Comparison of ENCODE assay signal across 8 mouse cellular contexts in the genomic region with DNA sequence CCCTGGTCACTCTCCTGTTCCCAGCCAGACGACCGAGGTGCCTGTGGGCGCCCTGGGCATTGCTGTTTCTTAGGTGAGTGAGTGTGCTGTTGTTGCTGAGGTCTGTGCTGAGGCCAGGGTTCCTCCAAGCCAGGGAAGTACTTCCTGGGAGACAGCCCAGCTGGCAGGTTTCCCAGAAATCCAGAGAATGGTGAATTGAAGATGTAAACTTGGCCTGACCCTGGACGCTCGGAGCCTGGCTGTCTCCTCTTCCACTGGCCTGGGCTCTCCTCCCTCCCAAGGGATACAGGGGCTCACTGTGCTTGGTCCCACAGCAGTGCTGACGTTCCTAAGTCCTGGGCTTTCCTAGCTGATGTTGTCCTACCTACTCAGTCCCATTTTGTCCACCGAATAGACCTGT. TPM values are rescaled to one million over a fixed set of nuclear protein-coding genes. Genes with fewer than 3 reads are reported as not detected.
A peak's percentile ranks its signal among the peaks of the same experiment; 100 is the strongest.
DNase-seq lines count a peak whose midpoint lies in the region; ATAC-seq lines count a peak whose summit lies in the region.

No protein-coding gene starts in this region.

- no peaks in the 10 kb centered on the region for H3K9me3 ChIP-seq in midbrain, embryonic 14.5 days (ENCODE audit: control insufficient read depth, low read length)
- H3K9me3 ChIP-seq in midbrain, embryonic 16.5 days (replicated peaks; ENCODE audit: control insufficient read depth, low read length, poor library complexity, severe bottlenecking) = no peaks in the 10 kb centered on the region
- H3K9me3 ChIP-seq in forebrain, embryonic 13.5 days (replicated peaks) = no peaks in the 10 kb centered on the region

- no peak overlapping the region for H3K27ac ChIP-seq in midbrain, embryonic 14.5 days (replicated peaks; ENCODE audit: low read depth, low read length)
- H3K27ac ChIP-seq in midbrain, embryonic 16.5 days (ENCODE audit: low read length) = no peak overlapping the region
- no peak overlapping the region for H3K27ac ChIP-seq in forebrain, embryonic 13.5 days

- no peak for ATAC-seq in midbrain, embryonic 14.5 days (ENCODE audit: low FRiP score, low TSS enrichment)
- no peak for ATAC-seq in midbrain, embryonic 16.5 days
- no peak for ATAC-seq in forebrain, embryonic 13.5 days

- peak; percentile 59 for DNase-seq in midbrain, embryonic 14.5 days
- peak; percentile 34 for DNase-seq in cerebellum, adult 9-10 months
- peak; percentile 85 for DNase-seq in heart, postnatal 4 days
- DNase-seq in lung, postnatal 25 days (ENCODE audit: low spot score) = peak; percentile 84
- DNase-seq in B cell, adult 2 months = no peak
- no peak for DNase-seq in layer of hippocampus, postnatal 25 days (ENCODE audit: extremely low spot score in 1 of 2, low spot score in 1 of 2)

- H3K36me3 ChIP-seq in midbrain, embryonic 14.5 days (ENCODE audit: control insufficient read depth, insufficient read depth, low read length) = no peaks in the 10 kb centered on the region
- H3K36me3 ChIP-seq in midbrain, embryonic 16.5 days (ENCODE audit: control insufficient read depth, insufficient read depth, low read length) = no peaks in the 10 kb centered on the region
- no peaks in the 10 kb centered on the region for H3K36me3 ChIP-seq in forebrain, embryonic 13.5 days (ENCODE audit: poor library complexity, severe bottlenecking)

- H3K4me3 ChIP-seq in midbrain, embryonic 14.5 days (replicated peaks; ENCODE audit: low read depth, low read length) = no peak overlapping the region
- no peak overlapping the region for H3K4me3 ChIP-seq in midbrain, embryonic 16.5 days (ENCODE audit: low read depth, low read length)
- H3K4me3 ChIP-seq in forebrain, embryonic 13.5 days = no peak overlapping the region

- H3K4me2 ChIP-seq in midbrain, embryonic 14.5 days (ENCODE audit: low read length) = no peak overlapping the region
- no peak overlapping the region for H3K4me2 ChIP-seq in midbrain, embryonic 16.5 days (ENCODE audit: low read length)
- H3K4me2 ChIP-seq in forebrain, embryonic 13.5 days = no peak overlapping the region

- no peaks in the 10 kb centered on the region for H3K27me3 ChIP-seq in midbrain, embryonic 14.5 days (ENCODE audit: control insufficient read depth, insufficient read depth, low read length)
- H3K27me3 ChIP-seq in midbrain, embryonic 16.5 days (ENCODE audit: control insufficient read depth, insufficient read depth, low read depth, low read length) = no peaks in the 10 kb centered on the region
- no peaks in the 10 kb centered on the region for H3K27me3 ChIP-seq in forebrain, embryonic 13.5 days

- no peak overlapping the region for H3K9ac ChIP-seq in midbrain, embryonic 14.5 days (replicated peaks; ENCODE audit: low read length)
- H3K9ac ChIP-seq in midbrain, embryonic 16.5 days (ENCODE audit: low read depth, low read length) = no peak overlapping the region
- no peak overlapping the region for H3K9ac ChIP-seq in forebrain, embryonic 13.5 days

- 72% methylated on average over 7 of the region's 7 CpGs for WGBS in midbrain, embryonic 14.5 days
- WGBS in midbrain, embryonic 16.5 days = 61% methylated on average over 7 of the region's 7 CpGs
- WGBS in forebrain, embryonic 13.5 days = 70% methylated on average over 7 of the region's 7 CpGs

- peaks cover 10% of the 10 kb centered on the region for H3K4me1 ChIP-seq in midbrain, embryonic 14.5 days (ENCODE audit: control insufficient read depth, insufficient read depth, low read length)
- H3K4me1 ChIP-seq in midbrain, embryonic 16.5 days (ENCODE audit: control insufficient read depth, insufficient read depth, low read length) = peaks cover 13% of the 10 kb centered on the region
- peaks cover 17% of the 10 kb centered on the region for H3K4me1 ChIP-seq in forebrain, embryonic 13.5 days

RNA-seq across cellular contexts. Expression of a gene that starts 25.1 kb away (rescaled TPM):
- polyA plus RNA-seq in midbrain, embryonic 14.5 days (2014; fragmentation: Nextera tagmentation; extraction: Ambion mirVana) = 2.4 and 4.7 TPM in 2 replicates
- 5.1 and 5.2 TPM in 2 replicates for polyA plus RNA-seq in midbrain, embryonic 16.5 days (2015; fragmentation: Nextera tagmentation; extraction: Ambion mirVana)
- total RNA-seq in heart, postnatal 4 days (2021) = 10 to 100 TPM; 22.2 to 23.7 TPM
- 1.8 and 2.0 TPM in 2 replicates for polyA plus RNA-seq in forebrain, embryonic 13.5 days (2015; fragmentation: Nextera tagmentation; extraction: Ambion mirVana)
- 1 to 10 TPM; 3.7 to 4.6 TPM for total RNA-seq in layer of hippocampus, postnatal 25 days (2021)

RNA-seq across cellular contexts. Expression of a gene that starts 26.2 kb away (rescaled TPM):
- polyA plus RNA-seq in midbrain, embryonic 14.5 days (2014; fragmentation: Nextera tagmentation; extraction: Ambion mirVana) = 0.13 TPM in 1 of 2 replicates, not detected in the other
- polyA plus RNA-seq in midbrain, embryonic 16.5 days (2015; fragmentation: Nextera tagmentation; extraction: Ambion mirVana) = 0.28 and 0.41 TPM in 2 replicates
- under 1 TPM; 0.50 to 0.69 TPM for total RNA-seq in heart, postnatal 4 days (2021)
- polyA plus RNA-seq in forebrain, embryonic 13.5 days (2015; fragmentation: Nextera tagmentation; extraction: Ambion mirVana) = 0.24 and 0.26 TPM in 2 replicates
- total RNA-seq in layer of hippocampus, postnatal 25 days (2021) = 1 to 10 TPM in 1 of 2 experiments, under 1 TPM in 1; 0.89 to 1.1 TPM

Comparison
In these comparisons a context has a peak if more than half of its experiments do, and no peak if none do; other contexts are left out.
1. DNase-seq: peak in midbrain, embryonic 14.5 days (single experiment), cerebellum, adult 9-10 months (single experiment), heart, postnatal 4 days (single experiment) and lung, postnatal 25 days (single experiment); none in B cell, adult 2 months (0 of 2) and layer of hippocampus, postnatal 25 days (0 of 2).